Mouse (Mus musculus) G1E (cell line): ENCODE data around the gene Rnf103.

Experiments used
- CTCF ChIP-seq: IDR thresholded peaks from 2 replicates; pipeline ENCODE4 v1.5.1; 2012; ENCODE audit warnings: low read depth, low read length, inconsistent platforms, mixed read lengths
- GATA1 ChIP-seq: IDR thresholded peaks from 2 replicates; pipeline ENCODE4 v1.6.1; 2012; ENCODE audit warnings: borderline replicate concordance, low read length, inconsistent platforms, mixed read lengths

GRCm38 (mm10) chr6:71476783-71477182, 16.9 kb upstream of the Rnf103 start:
- TF ChIP-seq CTCF = no peak
- TF ChIP-seq GATA1 = no peak
